Mouse (Mus musculus) thymus, adult 2 months (tissue): ENCODE measurements around the gene Gm8108. TPM values are rescaled to one million over a fixed set of nuclear protein-coding genes. Genes with fewer than 3 reads are reported as not detected.
"Not testable (repeated sequence)": the region's sequence is repeated elsewhere in the genome, so short reads cannot be mapped to it uniquely, and the experiment has no call there.

Experiments
- DNase-seq: peaks from one replicate; pipeline ENCODE4 v3.0.0; 2021
- H3K27ac ChIP-seq: fragments of 200-500 bp; 2 replicates; pipeline ENCODE4 v1.5.1; 2012; ENCODE audit warnings: low read length, control low read depth; ENCODE audit not compliant: control insufficient read depth, insufficient read depth
- H3K27me3 ChIP-seq: fragments of 200-500 bp; 2 replicates; pipeline ENCODE4 v1.6.1; 2012; ENCODE audit warnings: mild to moderate bottlenecking, low read length, moderate library complexity, mixed read lengths; ENCODE audit not compliant: control insufficient read depth, insufficient read depth
- H3K36me3 ChIP-seq: fragments of 200-500 bp; 2 replicates; pipeline ENCODE4 v1.6.1; 2012; ENCODE audit warnings: mild to moderate bottlenecking, low read length, moderate library complexity; ENCODE audit not compliant: control insufficient read depth, insufficient read depth
- H3K4me1 ChIP-seq: fragments of 200-500 bp; replicated peaks from 2 replicates; pipeline ENCODE4 v1.6.1; 2012; ENCODE audit warnings: low read length; ENCODE audit not compliant: control insufficient read depth, insufficient read depth
- H3K4me3 ChIP-seq: fragments of 200-500 bp; 2 replicates; pipeline ENCODE4 v1.5.1; 2012; ENCODE audit warnings: mild to moderate bottlenecking, low read length, control low read depth, moderate library complexity; ENCODE audit not compliant: control insufficient read depth, insufficient read depth
- WGBS: fragments of 180-500 bp; shearing (Covaris S2); methylation state at CpG from one replicate; pipeline ENCODE4 v1.1.7; 2018; 5-methylcytosine and 5-hydroxymethylcytosine counted together
- polyA plus RNA-seq: library from polyadenylated mRNA; depleted of rRNA; stranded (reverse); fragments of >200 nt; gene quantifications from 2 replicates; pipeline ENCODE4 v1.2.3, GENCODE M21; 2012; rRNA removed

The Gm8108 gene
- polyA plus RNA-seq = 0.59 TPM in 1 of 2 replicates, not detected in the other

- 15% methylated on average over 36 of the region's 37 CpGs for WGBS
- DNase-seq, H3K36me3 ChIP-seq, H3K4me1 ChIP-seq, H3K27me3 ChIP-seq, H3K27ac ChIP-seq, H3K4me3 ChIP-seq: not testable (repeated sequence)
These were observed at the start of gene Gm8108 for GRCm38 (mm10) chr14:4110426-4110825. Gene Gm8108 (plus strand): TSS chr14:4110526.

GRCm38 (mm10) chr14:4083820-4084219 is 26.5 kb upstream of the Gm8108 start, which contains the start of gene Gm3115:
Gene Gm3115 (plus strand): TSS chr14:4084120.
- not testable (repeated sequence) for H3K4me3 ChIP-seq, H3K36me3 ChIP-seq, H3K27ac ChIP-seq, DNase-seq, H3K27me3 ChIP-seq, H3K4me1 ChIP-seq
- WGBS = 71% methylated on average over 3 of the region's 3 CpGs

- not testable (repeated sequence) for H3K27me3 ChIP-seq, H3K4me1 ChIP-seq, DNase-seq, H3K27ac ChIP-seq, H3K4me3 ChIP-seq, H3K36me3 ChIP-seq
- 92% methylated on average over 4 of the region's 4 CpGs for WGBS
These were observed 31.3 kb downstream of the Gm8108 start for GRCm38 (mm10) chr14:4141646-4142045.

GRCm38 (mm10) chr14:4164730-4165129 is 54.4 kb downstream of the Gm8108 start, which contains the start of gene Gm3127:
Gene Gm3127 (plus strand): TSS chr14:4165030.
- not testable (repeated sequence) for H3K4me1 ChIP-seq, H3K36me3 ChIP-seq, H3K27ac ChIP-seq, DNase-seq, H3K27me3 ChIP-seq, H3K4me3 ChIP-seq
- 83% methylated on average over 1 of the region's 2 CpGs for WGBS

- H3K4me3 ChIP-seq, H3K4me1 ChIP-seq, H3K27me3 ChIP-seq, H3K27ac ChIP-seq, DNase-seq, H3K36me3 ChIP-seq: not testable (repeated sequence)
- WGBS = 13% methylated on average over 13 of the region's 14 CpGs
These were observed 71.7 kb downstream of the Gm8108 start for GRCm38 (mm10) chr14:4182030-4182429.

Other genes with a start within 250 kb of the Gm8108 start
- not detected in 2 replicates for gene Gm2916, start 226.4 kb upstream of the Gm8108 start, polyA plus RNA-seq
- gene Gm3029, start 178.8 kb upstream of the Gm8108 start, polyA plus RNA-seq = not detected in 2 replicates
- 0.28 TPM in 1 of 2 replicates, not detected in the other for gene Gm3095, start 147.0 kb upstream of the Gm8108 start, polyA plus RNA-seq
- gene Gm3099, start 112.1 kb upstream of the Gm8108 start, polyA plus RNA-seq = not detected in 2 replicates
- gene Gm5796, start 86.6 kb upstream of the Gm8108 start, polyA plus RNA-seq = 0.09 TPM in 2 replicates
- gene Gm3115, start 26.4 kb upstream of the Gm8108 start, polyA plus RNA-seq = not detected in 2 replicates
- not detected in 2 replicates for gene Gm3127, start 54.5 kb downstream of the Gm8108 start, polyA plus RNA-seq
- 0.12 TPM in 1 of 2 replicates, not detected in the other for gene Gm2974, start 72.0 kb downstream of the Gm8108 start, polyA plus RNA-seq
- gene Gm3138, start 139.1 kb downstream of the Gm8108 start, polyA plus RNA-seq = not detected in 2 replicates
- gene Gm3149, start 206.8 kb downstream of the Gm8108 start, polyA plus RNA-seq = not detected in 2 replicates
- 0.11 TPM in 1 of 2 replicates, not detected in the other for gene 2610042L04Rik, start 224.2 kb downstream of the Gm8108 start, polyA plus RNA-seq